In the genomic region with DNA sequence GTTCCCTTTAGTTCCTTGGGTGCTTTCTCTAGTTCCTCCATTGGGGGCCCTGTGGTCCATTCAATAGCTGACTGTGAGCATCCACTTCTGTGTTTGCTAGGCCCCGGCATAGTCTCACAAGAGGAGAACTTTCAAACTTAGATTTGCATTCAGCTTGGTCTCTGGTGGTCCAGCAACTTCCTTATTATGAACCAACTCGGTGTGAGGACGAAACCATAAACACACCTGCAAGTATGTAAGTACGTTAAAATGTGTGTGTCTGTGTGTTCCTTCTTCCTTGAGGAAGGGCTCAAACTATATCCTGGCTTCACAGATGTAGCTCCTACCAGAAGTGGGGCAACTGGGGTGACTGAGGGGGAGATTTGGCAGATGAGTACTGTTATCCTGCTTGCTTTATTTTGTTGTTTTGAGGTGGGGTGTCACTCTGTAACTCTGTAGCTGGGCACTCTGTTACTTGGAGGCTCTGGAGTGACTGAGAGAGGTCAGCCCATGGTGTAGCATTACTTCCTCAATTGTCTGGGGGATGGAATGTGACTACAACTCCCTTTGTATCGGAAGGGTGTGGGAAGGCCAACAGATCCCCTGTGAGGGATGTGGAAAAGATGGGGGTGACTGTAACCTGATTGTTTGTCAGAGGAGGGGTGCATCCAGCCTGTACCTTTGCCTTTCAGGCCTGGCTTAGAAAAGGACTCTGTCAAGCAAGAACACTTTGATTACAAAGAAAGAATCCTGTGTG, we compare ENCODE assay signal across 29 mouse cellular contexts.
DNase-seq lines count a peak whose midpoint lies in the region; ATAC-seq and TF ChIP-seq lines count a peak whose summit lies in the region.
"Had no signal": no experiment of that assay in that cellular context is flagged by ENCODE, and none has a peak within 500 bp of the region (broad histone marks: within the 10 kb centered on the region; RNA-seq: fewer than 3 reads in every experiment).

No protein-coding gene starts in this region.

- in situ Hi-C loops in ES-E14 (cut with MboI; ENCODE audit: low sequenced_read_pairs in 2 of 2, unreplicated experiment in 2 of 2), result no loop called here

- peak overlapping the region; percentile 56; the same call in 1 of the 2 replicates for H3K27ac ChIP-seq in ES-E14 (ENCODE audit: insufficient read depth, low read depth, low read length, poor library complexity, severe bottlenecking)
- no peak overlapping the region for H3K27ac ChIP-seq in limb, embryonic 10.5 days
- H3K27ac ChIP-seq: forebrain, embryonic 15.5 days; hindbrain, embryonic 15.5 days; midbrain, embryonic 13.5 days; neural tube, embryonic 15.5 days had no signal

- 87% methylated on average over 5 of the region's 5 CpGs for WGBS in limb, embryonic 10.5 days

- 0 out of 2 replicates have a peak overlapping the region, but pooled peaks have one; percentile 24 for H3K9ac ChIP-seq in ES-E14 (ENCODE audit: insufficient read depth, low read depth, low read length, poor library complexity, severe bottlenecking)
- H3K9ac ChIP-seq: forebrain, embryonic 15.5 days; heart, embryonic 12.5 days; hindbrain, embryonic 15.5 days; midbrain, embryonic 13.5 days; neural tube, embryonic 15.5 days had no signal

- no peak for ATAC-seq in CD4-positive, CD25-positive, alpha-beta regulatory T cell, adult 4 months
- ATAC-seq: forebrain, embryonic 15.5 days; intestine, embryonic 16.5 days; midbrain, embryonic 13.5 days; Patski had no signal

- DNase-seq in heart, adult 11 months, result peak; percentile 43
- no peak for DNase-seq in heart, adult 9 months (ENCODE audit: low spot score in 2 of 2)
- DNase-seq in A20 (ENCODE audit: low read depth, low spot score) (peak; percentile 67), ES-E14 (ENCODE audit: low read depth, low spot score) (no peak)
- DNase-seq in limb, embryonic 10.5 days (ENCODE audit: low spot score), result peak; percentile 26
- no peak for DNase-seq in cerebellum, postnatal 36 days
- DNase-seq in retina, embryonic 14.5 days (ENCODE audit: low spot score), result no peak
- DNase-seq: adrenal gland, postnatal 25 days; cerebellum, adult 18-20 months; cerebellum, postnatal 10 days; gastrocnemius, postnatal 25 days; heart, adult 18-20 months; heart, postnatal 4 days; kidney, adult 9 months; kidney, postnatal 10 days; layer of hippocampus, postnatal 36 days; left cerebral cortex, postnatal 4 days; lung, postnatal 4 days; right cerebral cortex, postnatal 4 days; thymus, postnatal 14 days had no signal

- H3K27me3 ChIP-seq in limb, embryonic 10.5 days (ENCODE audit: low read depth, poor library complexity, severe bottlenecking), result no peaks in the 10 kb centered on the region
- H3K27me3 ChIP-seq: forebrain, embryonic 15.5 days; heart, embryonic 12.5 days; hindbrain, embryonic 15.5 days; megakaryocyte, embryonic 14.5 days; midbrain, embryonic 13.5 days; neural tube, embryonic 15.5 days; Patski had no signal

- H3K9me3 ChIP-seq in ES-E14 (ENCODE audit: control insufficient read depth, insufficient read depth, low read depth, low read length), result no peaks in the 10 kb centered on the region
- no peaks in the 10 kb centered on the region for H3K9me3 ChIP-seq in limb, embryonic 10.5 days (replicated peaks)
- H3K9me3 ChIP-seq: forebrain, embryonic 15.5 days; hindbrain, embryonic 15.5 days; midbrain, embryonic 13.5 days; neural tube, embryonic 15.5 days had no signal

- H3K4me1 ChIP-seq in ES-E14 (ENCODE audit: control insufficient read depth in 2 of 2, insufficient read depth in 2 of 2, low read length in 2 of 2, poor library complexity in 1 of 2), result peaks cover 12 to 17% of the 10 kb centered on the region in 2 experiments
- peaks cover 11% of the 10 kb centered on the region for H3K4me1 ChIP-seq in limb, embryonic 10.5 days
- H3K4me1 ChIP-seq: forebrain, embryonic 15.5 days; hindbrain, embryonic 15.5 days; neural tube, embryonic 15.5 days had no signal

- 0 out of 4 replicates have a peak overlapping the region, but pooled peaks of 1 of the 2 experiments have one; percentile 31 for H3K4me3 ChIP-seq in ES-E14 (ENCODE audit: insufficient read depth in 1 of 2, low read depth in 1 of 2, low read length in 2 of 2, poor library complexity in 1 of 2, severe bottlenecking in 1 of 2)
- no peak overlapping the region for H3K4me3 ChIP-seq in limb, embryonic 10.5 days
- H3K4me3 ChIP-seq: forebrain, embryonic 15.5 days; heart, embryonic 12.5 days; hindbrain, embryonic 15.5 days; midbrain, embryonic 13.5 days; neural tube, embryonic 15.5 days had no signal

- no peaks in the 10 kb centered on the region for H3K36me3 ChIP-seq in ES-E14 (ENCODE audit: control insufficient read depth, insufficient read depth, low read length, poor library complexity, severe bottlenecking)
- no peaks in the 10 kb centered on the region for H3K36me3 ChIP-seq in limb, embryonic 10.5 days
- H3K36me3 ChIP-seq: forebrain, embryonic 15.5 days; heart, embryonic 12.5 days; hindbrain, embryonic 15.5 days; midbrain, embryonic 13.5 days; neural tube, embryonic 15.5 days had no signal

TF ChIP-seq in ES-E14, 5 proteins besides CTCF, POLR2A, EP300 and RAD21:
- TF ChIP-seq CHD2 (IDR thresholded peaks at IDR 0.05; ENCODE audit: low read depth, low read length) (no peak), HCFC1 (IDR thresholded peaks at IDR 0.05; ENCODE audit: borderline replicate concordance, insufficient read depth, low read length) (no peak), ZNF384 (IDR thresholded peaks at IDR 0.05; ENCODE audit: low read depth, low read length) (no peak), ZC3H11A (IDR thresholded peaks at IDR 0.05; ENCODE audit: borderline replicate concordance, low read depth, low read length) (no peak), MAFK (IDR thresholded peaks at IDR 0.05; ENCODE audit: insufficient read depth, low read depth, low read length) (no peak)

Comparison
In these comparisons a context has a peak if more than half of its experiments do, and no peak if none do; other contexts are left out.
1. DNase-seq: peak in heart, adult 11 months (single experiment), A20 (single experiment) and limb, embryonic 10.5 days (single experiment); none in heart, adult 9 months (0 of 2), ES-E14 (single experiment), cerebellum, postnatal 36 days (0 of 2) and retina, embryonic 14.5 days (single experiment).